Comparison of ENCODE assay signal across 10 mouse cellular contexts in genomic region chr5:113644520-113644919, GRCm38 (mm10). TPM values are rescaled to one million over a fixed set of nuclear protein-coding genes. Genes with fewer than 3 reads are reported as not detected.
DNase-seq lines count a peak whose midpoint lies in the region; ATAC-seq lines count a peak whose summit lies in the region.
"Had no signal": no experiment of that assay in that cellular context is flagged by ENCODE, and none has a peak within 500 bp of the region (broad histone marks: within the 10 kb centered on the region; RNA-seq: fewer than 3 reads in every experiment).

No protein-coding gene starts in this region.

- intact Hi-C loops in heart, postnatal 36 days (cut with DNase I): no loop called here

- peak; percentile 60 to 63 for DNase-seq in heart, postnatal 36 days
- DNase-seq in heart, adult 8-10 months (ENCODE audit: low spot score): no peak
- peak; percentile 25 for DNase-seq in ovary, postnatal 36 days (ENCODE audit: low spot score)
- DNase-seq in ovary, postnatal 10 days (ENCODE audit: low spot score): no peak
- DNase-seq in retina, postnatal 1 day: no peak
- DNase-seq: cerebellum, adult 11 months; right cerebral cortex, postnatal 14 days; thymus, postnatal 25 days had no signal

- peak; percentile 83 for ATAC-seq in granulocyte monocyte progenitor cell, adult 5-6 weeks (replicated peaks; ENCODE audit: poor library complexity, severe bottlenecking)
- ATAC-seq in neutrophil, adult 5-6 weeks (ENCODE audit: extremely low read depth, insufficient number of reproducible peaks, low FRiP score, poor library complexity, severe bottlenecking): peak; percentile 51; the same call in 1 of the 2 replicates

RNA-seq across cellular contexts. Expression of gene Cmklr1, which starts 5.7 kb away (rescaled TPM):
- 10 to 100 TPM; 23.7 to 35.7 TPM for total RNA-seq in heart, postnatal 36 days (2021)
- total RNA-seq in heart, adult 8-10 months (2022): 10 to 100 TPM; 14.8 to 30.1 (median 17.9) TPM
- total RNA-seq in granulocyte monocyte progenitor cell, adult 5-6 weeks (2014; fragmentation: Nextera tagmentation): 1.7 TPM in 1 of 2 replicates, not detected in the other
- total RNA-seq in granulocyte monocyte progenitor cell, adult 5-6 weeks (2017): not detected in 2 replicates
- total RNA-seq in neutrophil, adult 5-6 weeks (2017): 0.49 and 0.58 TPM in 2 replicates

Comparison
In these comparisons a context has a peak if more than half of its experiments do, and no peak if none do; other contexts are left out.
1. DNase-seq: peak in heart, postnatal 36 days (2 of 2) and ovary, postnatal 36 days (single experiment); none in heart, adult 8-10 months (single experiment), ovary, postnatal 10 days (single experiment) and retina, postnatal 1 day (single experiment).